Mouse (Mus musculus): ENCODE measurements around the gene Ywhab. TPM values are rescaled to one million over a fixed set of nuclear protein-coding genes. Genes with fewer than 3 reads are reported as not detected.

Gene Ywhab
- polyA plus RNA-seq, 1 experiment from 2014 or later = 130 TPM

DNA sequence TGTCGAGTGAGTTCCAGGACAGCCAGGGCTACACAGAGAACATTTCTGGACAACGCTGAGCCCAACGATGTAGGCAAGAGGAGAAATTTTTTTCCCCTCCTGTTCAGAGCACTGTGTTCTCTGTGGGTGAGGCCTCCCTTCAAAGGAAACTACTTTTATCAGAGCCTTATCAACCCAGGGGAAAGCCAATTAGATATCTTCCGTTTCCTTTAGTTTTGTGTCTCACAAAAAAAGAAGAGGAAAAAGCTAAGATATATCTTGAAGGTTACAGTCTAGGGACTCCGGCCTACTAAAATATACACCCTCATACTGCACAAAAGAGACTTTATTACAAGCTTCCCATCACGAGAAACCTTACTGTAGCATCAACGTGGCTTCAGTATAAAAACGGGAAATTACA lies 7.5 kb upstream of the Ywhab start:
- peaks cover 17% of the 10 kb centered on the region for H3K4me1 ChIP-seq (replicated peaks)
- H3K9ac ChIP-seq = no peak overlapping the region
- no peak overlapping the region for H3K4me2 ChIP-seq
- H3K36me3 ChIP-seq = no peaks in the 10 kb centered on the region
- H3K27me3 ChIP-seq = no peaks in the 10 kb centered on the region
- no peak overlapping the region for H3K4me3 ChIP-seq (replicated peaks)
- H3K9me3 ChIP-seq (replicated peaks) = no peaks in the 10 kb centered on the region
- ATAC-seq (ENCODE audit: low read depth) (0 out of 2 replicates have a peak, but pooled peaks have one; percentile 50), DNase-seq (no peak)
- no peak overlapping the region for H3K27ac ChIP-seq
- 33% methylated on average over 8 of the region's 8 CpGs for WGBS (ENCODE audit: insufficient replicate concordance)

DNA sequence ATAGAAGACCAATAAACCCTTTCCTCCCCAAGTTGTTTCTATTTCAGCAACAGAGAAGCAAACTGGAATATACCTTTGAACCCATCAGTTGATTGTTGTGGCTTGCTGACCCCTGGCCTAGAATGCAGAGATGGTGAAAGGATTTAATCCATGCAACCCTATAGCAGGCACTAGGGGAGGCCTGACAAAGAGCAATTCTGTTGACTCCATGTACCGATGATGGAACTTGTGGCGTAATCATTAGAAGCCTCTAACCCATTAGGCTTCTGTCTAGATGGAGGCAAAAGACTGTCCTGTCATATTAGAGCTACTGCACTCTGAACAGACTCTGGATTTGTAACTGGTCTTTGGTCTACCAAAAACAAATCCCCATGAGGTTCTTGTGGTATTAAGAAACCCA lies 1.9 kb upstream of the Ywhab start:
- H3K4me3 ChIP-seq (replicated peaks) = no peak overlapping the region
- DNase-seq (no peak), ATAC-seq (ENCODE audit: low read depth) (no peak)
- WGBS (ENCODE audit: insufficient replicate concordance) = 85% methylated on average over 2 of the region's 2 CpGs
- H3K4me2 ChIP-seq = no peak overlapping the region
- no peak overlapping the region for H3K9ac ChIP-seq
- peaks cover 5% of the 10 kb centered on the region for H3K36me3 ChIP-seq
- H3K9me3 ChIP-seq (replicated peaks) = no peaks in the 10 kb centered on the region
- H3K27ac ChIP-seq = no peak overlapping the region
- peaks cover 38% of the 10 kb centered on the region for H3K4me1 ChIP-seq (replicated peaks)
- H3K27me3 ChIP-seq = no peaks in the 10 kb centered on the region

DNA sequence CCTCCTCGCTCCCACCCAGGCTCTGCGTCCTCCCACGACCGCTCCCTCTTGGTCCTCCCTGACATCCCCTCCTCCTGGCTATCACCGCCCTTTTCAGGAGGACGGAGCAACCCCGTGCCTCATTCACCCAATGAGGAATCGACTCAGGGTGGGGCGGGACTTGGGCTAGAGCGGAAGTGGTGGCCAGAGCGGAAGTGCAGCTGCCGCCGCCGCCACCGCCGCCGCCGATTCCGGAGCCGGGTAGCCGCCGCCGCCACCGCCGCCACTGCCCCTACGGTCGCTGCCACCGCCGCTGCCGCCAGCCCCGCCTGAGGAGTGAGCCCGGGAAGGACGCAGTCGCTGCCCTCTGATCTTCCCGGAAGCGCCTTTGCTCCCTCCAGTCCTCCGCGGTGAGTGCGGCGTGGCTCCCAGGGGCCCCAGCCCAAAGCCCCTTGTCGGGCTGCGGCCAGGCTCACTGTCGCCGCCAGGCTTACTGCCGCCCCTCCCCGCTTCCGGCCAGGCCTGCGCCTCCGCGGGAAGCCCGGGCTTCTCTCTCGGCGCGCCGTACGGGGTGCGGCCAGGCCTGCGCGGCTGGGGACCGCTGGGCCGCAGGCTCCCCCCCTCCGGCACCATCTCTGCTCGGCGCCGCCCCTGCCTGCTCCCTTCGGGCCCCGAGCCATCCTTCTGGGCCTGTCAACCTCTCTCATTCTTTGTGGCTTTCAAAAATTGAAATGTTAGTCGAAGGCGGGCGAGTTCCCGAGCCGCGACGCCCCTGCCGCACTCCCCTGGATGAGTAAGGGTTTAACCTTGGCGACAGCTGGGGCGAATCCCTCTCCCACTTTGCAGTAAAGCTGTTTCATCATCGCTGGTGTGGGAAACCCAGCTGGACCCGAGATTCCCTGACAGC lies 460 bp downstream of the Ywhab start:
- H3K36me3 ChIP-seq = peaks cover 13% of the 10 kb centered on the region
- no peaks in the 10 kb centered on the region for H3K9me3 ChIP-seq (replicated peaks)
- DNase-seq (peak; percentile 90), ATAC-seq (ENCODE audit: low read depth) (peak; percentile 99)
- H3K9ac ChIP-seq = peak overlapping the region; percentile 95
- H3K4me1 ChIP-seq (replicated peaks) = peaks cover 38% of the 10 kb centered on the region
- under 1% methylated on average over 76 of the region's 79 CpGs for WGBS (ENCODE audit: insufficient replicate concordance)
- peak overlapping the region; percentile 95 for H3K27ac ChIP-seq
- peak overlapping the region; percentile 91 for H3K4me2 ChIP-seq
- peak overlapping the region; percentile 98 for H3K4me3 ChIP-seq (replicated peaks)
- H3K27me3 ChIP-seq = no peaks in the 10 kb centered on the region

DNA sequence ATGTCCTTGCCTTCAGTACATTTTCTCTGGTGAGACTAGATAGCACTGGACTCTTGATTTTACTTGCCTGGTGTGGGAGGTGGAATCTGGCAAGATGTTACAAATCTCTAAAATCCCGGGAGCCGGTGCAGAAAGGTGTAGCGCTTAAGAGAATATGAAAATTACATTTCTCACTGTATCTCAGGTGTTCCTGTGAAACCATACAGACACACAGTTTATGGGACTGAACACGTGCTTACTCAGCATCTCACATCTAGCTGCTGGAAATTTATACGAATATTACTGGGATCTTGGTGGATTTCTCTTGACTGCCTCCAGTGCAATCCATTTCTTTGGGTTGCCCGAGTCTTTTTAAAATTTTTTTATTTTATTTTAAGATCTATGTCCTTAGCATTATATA lies 1.5 kb downstream of the Ywhab start:
- DNase-seq (no peak), ATAC-seq (ENCODE audit: low read depth) (no peak)
- H3K27me3 ChIP-seq = no peaks in the 10 kb centered on the region
- 63% methylated on average over 6 of the region's 6 CpGs for WGBS (ENCODE audit: insufficient replicate concordance)
- H3K4me2 ChIP-seq = peak overlapping the region; percentile 91
- H3K4me3 ChIP-seq (replicated peaks) = peak overlapping the region; percentile 98
- peaks cover 13% of the 10 kb centered on the region for H3K36me3 ChIP-seq
- H3K27ac ChIP-seq = no peak overlapping the region
- H3K9me3 ChIP-seq (replicated peaks) = no peaks in the 10 kb centered on the region
- peak overlapping the region; percentile 95 for H3K9ac ChIP-seq
- peaks cover 40% of the 10 kb centered on the region for H3K4me1 ChIP-seq (replicated peaks)

DNA sequence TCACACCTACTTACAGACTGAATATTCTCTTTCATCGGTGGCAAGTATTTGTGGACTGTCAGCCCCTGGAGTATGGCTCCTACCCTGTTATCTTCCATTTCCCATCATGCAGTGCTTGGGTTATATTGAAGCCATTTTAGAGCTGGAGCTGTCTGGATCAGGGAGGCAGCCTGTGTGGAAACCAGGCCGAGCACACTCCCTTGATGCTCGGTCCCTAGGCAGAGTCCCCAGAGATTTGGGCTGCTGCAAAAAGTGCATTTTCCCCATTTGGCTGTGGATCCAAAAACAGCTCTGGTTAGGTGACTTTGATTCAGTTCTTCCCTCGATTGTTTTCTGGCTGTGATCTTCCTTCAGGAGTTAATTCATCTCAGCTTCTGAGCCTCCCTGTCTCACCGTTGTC lies 2.1 kb downstream of the Ywhab start:
- DNase-seq = no peak
- WGBS (ENCODE audit: insufficient replicate concordance) = 69% methylated on average over 5 of the region's 5 CpGs
- peaks cover 13% of the 10 kb centered on the region for H3K36me3 ChIP-seq

DNA sequence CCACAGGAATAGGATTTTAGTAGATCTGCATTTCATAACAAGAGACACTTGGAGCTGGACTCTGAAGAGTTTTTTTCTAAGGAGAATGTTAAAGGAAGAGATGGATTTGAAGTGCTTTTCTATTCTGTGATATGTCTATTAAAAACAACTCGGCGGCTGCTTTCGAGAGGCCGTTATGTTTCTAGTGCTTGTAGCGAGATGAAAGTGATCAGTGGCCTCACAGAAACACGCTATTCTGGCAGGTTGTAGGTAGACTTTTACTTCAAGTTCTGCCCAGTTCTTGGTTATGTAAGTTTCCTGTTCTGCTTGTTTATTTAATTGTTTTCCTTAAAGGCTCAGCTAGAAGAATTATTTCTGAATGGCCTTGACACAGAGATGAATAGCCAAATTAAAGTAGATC lies 4.2 kb downstream of the Ywhab start:
- WGBS (ENCODE audit: insufficient replicate concordance) = 89% methylated on average over 6 of the region's 6 CpGs
- Histone ChIP-seq H3K9ac (no peak overlapping the region), H3K27ac (no peak overlapping the region), H3K36me3 (peaks cover 13% of the 10 kb centered on the region), H3K27me3 (no peaks in the 10 kb centered on the region), H3K4me1 (replicated peaks) (peaks cover 61% of the 10 kb centered on the region), H3K4me3 (replicated peaks) (no peak overlapping the region), H3K4me2 (no peak overlapping the region), H3K9me3 (replicated peaks) (no peaks in the 10 kb centered on the region)
- ATAC-seq (ENCODE audit: low read depth) (no peak), DNase-seq (no peak)

More for the DNA sequence above, 2.1 kb downstream of the Ywhab start:
- Histone ChIP-seq H3K27ac (no peak overlapping the region), H3K27me3 (no peaks in the 10 kb centered on the region), H3K4me3 (replicated peaks) (no peak overlapping the region), H3K9me3 (replicated peaks) (no peaks in the 10 kb centered on the region), H3K9ac (peak overlapping the region; percentile 24; the same call in 1 of the 2 replicates), H3K4me2 (peak overlapping the region; percentile 91), H3K4me1 (replicated peaks) (peaks cover 45% of the 10 kb centered on the region)
- no peak for ATAC-seq (ENCODE audit: low read depth)

DNA sequence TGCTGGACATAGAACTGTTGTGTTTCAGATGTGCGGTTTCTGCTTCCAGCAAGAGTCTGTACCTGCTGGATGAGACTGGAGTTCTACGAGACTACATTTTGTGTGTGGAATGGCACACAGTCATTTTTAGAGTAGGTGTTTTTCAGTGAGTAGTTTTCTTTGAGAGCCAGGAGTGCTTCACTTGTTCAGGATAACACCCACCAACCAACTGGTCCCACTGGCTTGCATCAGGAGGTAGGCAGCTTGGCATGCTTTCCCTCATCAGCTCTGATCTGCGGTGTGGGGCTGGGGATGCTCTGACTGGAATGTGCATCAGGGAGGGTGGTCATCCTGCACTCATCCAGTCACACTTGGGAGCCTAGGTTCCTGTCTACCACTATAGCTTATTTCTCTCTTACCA lies 7.9 kb downstream of the Ywhab start:
- WGBS (ENCODE audit: insufficient replicate concordance) = 87% methylated on average over 3 of the region's 3 CpGs
- no peak overlapping the region for H3K27ac ChIP-seq
- no peak for DNase-seq
- no peak for ATAC-seq (ENCODE audit: low read depth)
- no peaks in the 10 kb centered on the region for H3K27me3 ChIP-seq
- H3K4me3 ChIP-seq (replicated peaks) = no peak overlapping the region
- peaks cover 13% of the 10 kb centered on the region for H3K36me3 ChIP-seq
- no peak overlapping the region for H3K9ac ChIP-seq
- no peak overlapping the region for H3K4me2 ChIP-seq
- no peaks in the 10 kb centered on the region for H3K9me3 ChIP-seq (replicated peaks)
- peaks cover 68% of the 10 kb centered on the region for H3K4me1 ChIP-seq (replicated peaks)

DNA sequence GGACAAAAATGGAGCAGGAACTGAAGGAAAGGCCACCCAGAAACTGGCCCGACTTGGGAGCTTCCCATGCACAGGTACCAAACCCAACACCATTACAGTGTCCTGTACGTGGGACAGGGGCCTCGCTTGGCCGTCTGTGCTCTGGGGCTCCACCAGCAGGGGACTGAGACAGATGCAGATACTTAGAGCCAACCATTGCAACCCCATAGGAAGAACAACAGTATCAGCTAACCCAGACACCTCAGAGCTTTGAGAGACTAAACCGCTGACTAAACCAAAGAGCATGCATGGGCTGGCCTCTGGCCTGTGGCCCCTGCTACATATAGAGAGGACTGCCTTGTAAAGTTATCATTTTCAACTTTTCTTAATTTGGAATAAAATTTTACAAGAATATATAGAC lies 9.7 kb downstream of the Ywhab start:
- 62% methylated on average over 5 of the region's 5 CpGs for WGBS (ENCODE audit: insufficient replicate concordance)
- DNase-seq (no peak), ATAC-seq (ENCODE audit: low read depth) (no peak)
- no peaks in the 10 kb centered on the region for H3K9me3 ChIP-seq (replicated peaks)
- peaks cover 3% of the 10 kb centered on the region; the same call in 1 of the 2 replicates for H3K36me3 ChIP-seq
- no peak overlapping the region for H3K4me3 ChIP-seq (replicated peaks)
- H3K27me3 ChIP-seq = no peaks in the 10 kb centered on the region
- H3K4me1 ChIP-seq (replicated peaks) = peaks cover 69% of the 10 kb centered on the region
- H3K27ac ChIP-seq = no peak overlapping the region
- no peak overlapping the region for H3K4me2 ChIP-seq
- no peak overlapping the region for H3K9ac ChIP-seq

DNA sequence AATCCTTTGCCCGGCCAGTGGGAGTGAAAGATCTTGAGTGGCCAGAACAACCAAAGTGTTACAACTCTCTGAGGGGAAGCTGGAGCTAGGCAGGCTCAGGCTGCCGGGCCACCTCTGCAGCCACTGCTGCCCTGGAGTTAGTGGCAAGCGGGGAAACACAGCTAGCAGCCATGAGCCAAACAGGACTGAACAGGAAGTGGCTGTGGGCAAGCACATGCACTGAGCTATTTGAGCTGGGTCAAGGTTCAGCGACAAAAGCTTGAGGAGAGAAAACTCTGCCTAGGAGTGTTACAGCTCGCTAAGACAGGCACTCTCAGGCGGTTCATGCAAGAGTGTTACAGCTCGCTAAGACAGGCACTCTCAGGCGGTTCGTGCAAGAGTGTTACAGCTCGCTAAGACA lies 12.2 kb downstream of the Ywhab start:
- Histone ChIP-seq H3K9ac (no peak overlapping the region), H3K4me3 (replicated peaks) (no peak overlapping the region), H3K27ac (peak overlapping the region; percentile 34; the same call in 1 of the 2 replicates), H3K27me3 (no peaks in the 10 kb centered on the region), H3K4me2 (0 out of 2 replicates have a peak overlapping the region, but pooled peaks have one; percentile 8), H3K4me1 (replicated peaks) (peaks cover 81% of the 10 kb centered on the region), H3K36me3 (peaks cover 13% of the 10 kb centered on the region), H3K9me3 (replicated peaks) (no peaks in the 10 kb centered on the region)
- DNase-seq = no peak
- 36% methylated on average over 10 of the region's 10 CpGs for WGBS (ENCODE audit: insufficient replicate concordance)
- no peak for ATAC-seq (ENCODE audit: low read depth)

DNA sequence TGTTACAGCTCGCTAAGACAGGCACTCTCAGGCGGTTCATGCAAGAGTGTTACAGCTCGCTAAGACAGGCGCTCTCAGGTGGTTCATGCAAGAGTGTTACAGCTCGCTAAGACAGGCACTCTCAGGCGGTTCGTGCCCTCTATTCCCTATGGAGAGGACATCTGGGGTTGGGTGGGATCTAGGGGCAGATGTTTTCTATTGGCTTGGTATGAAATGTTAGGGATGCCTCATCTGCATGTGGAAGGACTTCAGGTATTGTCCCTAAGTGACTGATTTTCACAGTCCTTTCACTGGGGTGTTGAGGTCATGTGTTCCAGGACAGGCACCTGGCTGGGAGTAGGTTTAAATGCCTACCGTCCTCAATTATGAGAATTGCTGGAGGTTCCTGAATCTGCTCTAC lies 12.8 kb downstream of the Ywhab start:
- Histone ChIP-seq H3K4me1 (replicated peaks) (peaks cover 83% of the 10 kb centered on the region), H3K27me3 (no peaks in the 10 kb centered on the region), H3K36me3 (peaks cover 19% of the 10 kb centered on the region), H3K27ac (no peak overlapping the region), H3K4me3 (replicated peaks) (no peak overlapping the region), H3K9ac (no peak overlapping the region), H3K9me3 (replicated peaks) (no peaks in the 10 kb centered on the region), H3K4me2 (no peak overlapping the region)
- WGBS (ENCODE audit: insufficient replicate concordance) = 87% methylated on average over 8 of the region's 8 CpGs
- DNase-seq (no peak), ATAC-seq (ENCODE audit: low read depth) (no peak)

DNA sequence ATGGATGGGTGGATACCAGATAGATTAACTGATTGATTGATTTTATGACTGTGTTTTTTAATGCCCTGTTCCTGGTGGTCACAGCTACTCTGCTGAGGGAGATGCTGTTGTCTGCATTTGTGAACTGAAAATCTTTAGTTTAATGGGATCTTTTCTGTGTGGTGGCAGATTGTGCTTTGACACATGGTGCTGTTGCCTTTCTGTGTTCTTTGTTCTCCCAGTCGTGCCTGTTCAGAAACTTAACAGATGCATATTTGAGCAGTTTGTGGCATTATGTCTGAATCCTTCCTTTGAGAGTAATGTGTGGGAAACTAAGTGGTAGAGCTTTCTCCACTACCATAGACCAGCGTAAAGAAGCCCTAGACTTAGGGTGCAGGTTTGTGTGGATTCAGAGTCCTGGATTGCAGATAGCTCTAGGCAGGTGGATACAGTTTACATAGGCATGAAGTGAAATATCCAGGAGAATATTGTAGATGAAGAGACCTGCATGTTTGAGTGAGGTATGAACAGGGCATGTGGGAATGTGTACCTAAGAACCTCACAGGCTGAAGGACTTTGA lies 13.3 kb downstream of the Ywhab start:
- DNase-seq (no peak), ATAC-seq (ENCODE audit: low read depth) (no peak)
- Histone ChIP-seq H3K4me3 (replicated peaks) (no peak overlapping the region), H3K9me3 (replicated peaks) (no peaks in the 10 kb centered on the region), H3K4me1 (replicated peaks) (peaks cover 79% of the 10 kb centered on the region), H3K9ac (no peak overlapping the region), H3K27ac (no peak overlapping the region), H3K4me2 (no peak overlapping the region), H3K27me3 (no peaks in the 10 kb centered on the region), H3K36me3 (peaks cover 25% of the 10 kb centered on the region)
- 75% methylated on average over 2 of the region's 2 CpGs for WGBS (ENCODE audit: insufficient replicate concordance)
